Mouse (Mus musculus): ENCODE measurements around the gene Mpzl1. TPM values are rescaled to one million over a fixed set of nuclear protein-coding genes. Genes with fewer than 3 reads are reported as not detected.

Mpzl1 gene
- polyA plus RNA-seq, 1 experiment from 2014 or later: 138 TPM

DNA sequence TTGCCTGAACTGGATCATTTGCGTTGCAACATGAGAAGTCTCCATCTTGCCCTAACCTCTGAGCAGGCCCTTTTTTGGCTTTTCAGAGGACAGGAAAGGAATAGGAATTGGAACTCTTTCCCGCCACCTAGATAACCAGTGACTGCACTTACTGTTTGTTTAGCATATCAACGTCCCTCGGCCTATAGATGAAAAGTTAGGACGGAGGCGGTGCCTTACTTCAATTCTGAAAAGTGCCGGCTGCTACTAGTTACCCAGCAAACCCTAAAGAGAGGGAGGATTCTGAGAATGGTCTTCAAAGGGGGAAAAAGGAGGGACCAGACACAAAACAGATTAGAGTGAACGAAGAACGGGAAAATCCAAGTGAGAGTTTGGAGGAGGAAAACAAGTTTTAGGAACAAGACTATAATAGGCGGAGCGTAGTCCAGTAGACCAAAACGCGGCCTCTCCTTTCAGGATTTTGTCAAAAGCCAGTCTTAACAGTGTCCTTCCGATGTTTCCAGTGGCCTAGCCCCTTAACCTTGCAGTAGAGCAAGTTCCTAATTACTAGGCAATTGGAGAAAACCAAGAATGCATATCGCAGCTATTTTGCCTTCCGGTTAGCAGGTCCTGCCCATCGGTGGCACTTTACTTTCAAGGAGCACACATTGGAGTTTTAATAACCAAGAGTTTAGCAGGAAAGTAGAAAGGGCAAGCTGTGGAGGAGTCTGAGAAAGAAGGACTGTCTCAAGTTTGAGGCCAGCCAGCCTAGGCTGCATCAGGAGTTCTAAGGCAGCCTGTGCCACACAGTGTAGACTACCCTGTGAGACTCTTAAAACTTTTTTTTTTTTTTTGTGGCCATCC lies 938 bp upstream of the Mpzl1 start:
- H3K27me3 ChIP-seq: no peaks in the 10 kb centered on the region
- peak overlapping the region; percentile 91 for H3K4me3 ChIP-seq (replicated peaks)
- H3K36me3 ChIP-seq: no peaks in the 10 kb centered on the region
- ATAC-seq (ENCODE audit: insufficient number of reproducible peaks, low FRiP score, low TSS enrichment, low read depth): no peak
- H3K4me2 ChIP-seq (replicated peaks): peak overlapping the region; percentile 66
- H3K27ac ChIP-seq (replicated peaks): peak overlapping the region; percentile 98
- H3K9me3 ChIP-seq (replicated peaks): no peaks in the 10 kb centered on the region
- H3K4me1 ChIP-seq: peaks cover 28% of the 10 kb centered on the region
- 0 out of 2 replicates have a peak overlapping the region, but pooled peaks have one; percentile 83 for H3K9ac ChIP-seq
- WGBS: 24% methylated on average over 17 of the region's 17 CpGs

DNA sequence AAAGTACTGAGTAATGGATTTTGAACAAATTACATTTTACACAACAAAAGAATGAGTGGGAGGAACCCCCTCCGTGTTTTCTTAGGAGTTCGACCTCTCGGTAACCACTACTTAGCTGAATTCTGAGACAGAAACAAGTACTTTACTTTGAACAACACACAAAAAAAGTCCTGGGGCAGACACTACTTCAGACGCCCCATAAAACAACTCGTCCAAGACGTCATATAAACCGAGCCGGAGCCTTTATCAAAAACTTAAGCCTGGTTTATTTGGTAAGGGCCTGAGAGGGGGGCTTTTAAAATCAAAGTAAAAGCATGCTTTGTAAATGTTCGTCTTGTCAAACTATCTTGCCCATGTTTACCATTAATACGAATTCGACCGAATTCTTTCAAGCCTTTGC lies 993 bp downstream of the Mpzl1 start:
- Histone ChIP-seq H3K27ac (replicated peaks) (peak overlapping the region; percentile 98; the same call in 1 of the 2 replicates), H3K4me3 (replicated peaks) (peak overlapping the region; percentile 91), H3K9ac (peak overlapping the region; percentile 83), H3K4me1 (peaks cover 30% of the 10 kb centered on the region), H3K27me3 (no peaks in the 10 kb centered on the region), H3K9me3 (replicated peaks) (no peaks in the 10 kb centered on the region), H3K36me3 (no peaks in the 10 kb centered on the region), H3K4me2 (replicated peaks) (peak overlapping the region; percentile 66)
- no peak for ATAC-seq (ENCODE audit: insufficient number of reproducible peaks, low FRiP score, low TSS enrichment, low read depth)
- 2% methylated on average over 12 of the region's 12 CpGs for WGBS

DNA sequence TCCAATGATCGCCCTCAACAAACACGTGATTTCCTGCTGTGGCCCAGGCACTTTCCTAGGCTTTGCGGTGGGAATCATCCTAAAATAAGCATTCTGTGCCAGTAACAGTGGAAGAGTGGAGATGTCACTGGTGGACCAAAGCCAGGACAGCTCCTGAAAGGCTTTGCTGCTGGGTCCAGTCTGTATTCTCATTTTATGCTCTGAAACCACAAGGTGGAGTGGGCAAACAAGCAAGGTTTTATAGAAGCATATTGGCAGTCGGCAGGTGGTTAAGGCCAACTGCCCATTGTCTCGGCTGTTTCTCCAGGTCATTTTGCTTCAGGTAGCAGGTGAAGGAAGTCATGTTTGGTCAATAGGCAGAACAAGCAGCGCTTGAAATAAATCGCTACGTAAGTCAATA lies 3.2 kb downstream of the Mpzl1 start:
- ATAC-seq (ENCODE audit: insufficient number of reproducible peaks, low FRiP score, low TSS enrichment, low read depth): no peak
- 80% methylated on average over 8 of the region's 8 CpGs for WGBS
- no peak overlapping the region for H3K9ac ChIP-seq
- no peaks in the 10 kb centered on the region for H3K36me3 ChIP-seq
- H3K27ac ChIP-seq (replicated peaks): no peak overlapping the region; the same call in 1 of the 2 replicates
- H3K4me2 ChIP-seq (replicated peaks): no peak overlapping the region
- no peaks in the 10 kb centered on the region for H3K27me3 ChIP-seq
- no peaks in the 10 kb centered on the region for H3K9me3 ChIP-seq (replicated peaks)
- no peak overlapping the region for H3K4me3 ChIP-seq (replicated peaks)
- H3K4me1 ChIP-seq: peaks cover 30% of the 10 kb centered on the region

DNA sequence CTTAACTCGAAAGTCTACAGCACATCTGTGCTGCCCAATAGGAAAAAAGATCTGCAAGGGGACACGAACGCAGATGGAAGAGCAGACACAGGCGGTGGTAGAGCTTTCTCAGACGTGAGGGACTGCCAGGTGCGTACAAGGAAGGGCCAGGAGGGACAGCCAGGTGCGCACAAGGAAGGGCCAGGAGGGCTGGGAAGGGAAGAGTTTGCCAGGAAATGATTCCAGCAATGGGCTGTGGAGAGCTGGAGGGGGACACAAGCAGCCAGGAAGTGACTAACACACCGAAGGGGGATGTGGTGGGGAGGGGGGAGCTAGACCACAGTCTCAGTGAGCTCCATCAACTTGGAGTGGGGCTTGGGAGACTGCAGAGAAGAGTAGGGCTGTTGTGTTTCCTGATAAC lies 4.4 kb downstream of the Mpzl1 start:
- H3K4me1 ChIP-seq: peaks cover 20% of the 10 kb centered on the region
- H3K27me3 ChIP-seq: no peaks in the 10 kb centered on the region
- no peak overlapping the region for H3K4me3 ChIP-seq (replicated peaks)
- 38% methylated on average over 8 of the region's 8 CpGs for WGBS
- no peak overlapping the region for H3K9ac ChIP-seq
- no peak overlapping the region for H3K27ac ChIP-seq (replicated peaks)
- no peak overlapping the region for H3K4me2 ChIP-seq (replicated peaks)
- no peak for ATAC-seq (ENCODE audit: insufficient number of reproducible peaks, low FRiP score, low TSS enrichment, low read depth)
- H3K9me3 ChIP-seq (replicated peaks): no peaks in the 10 kb centered on the region
- H3K36me3 ChIP-seq: no peaks in the 10 kb centered on the region

DNA sequence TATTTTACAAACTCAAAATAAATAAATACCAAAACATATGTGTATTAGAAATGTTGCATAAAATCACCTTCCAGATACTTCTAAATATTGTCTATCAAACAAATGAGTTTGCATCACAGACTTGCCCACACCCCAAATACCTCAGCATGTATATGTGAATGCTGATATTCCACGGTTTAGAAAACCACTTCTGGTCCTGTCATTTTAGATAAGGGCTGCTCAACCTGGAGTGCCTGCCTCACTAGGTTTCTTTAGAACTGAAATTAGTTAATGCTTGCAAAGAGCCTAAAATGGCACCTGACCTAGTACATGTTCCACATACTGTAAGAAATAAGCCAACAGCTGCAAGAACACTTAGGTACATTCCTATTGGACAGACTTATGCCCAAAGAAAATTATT lies 5.7 kb downstream of the Mpzl1 start:
- Histone ChIP-seq H3K4me3 (replicated peaks) (no peak overlapping the region), H3K9me3 (replicated peaks) (no peaks in the 10 kb centered on the region), H3K27me3 (no peaks in the 10 kb centered on the region), H3K36me3 (no peaks in the 10 kb centered on the region), H3K4me1 (peaks cover 16% of the 10 kb centered on the region), H3K9ac (no peak overlapping the region), H3K4me2 (replicated peaks) (no peak overlapping the region), H3K27ac (replicated peaks) (no peak overlapping the region)
- no peak for ATAC-seq (ENCODE audit: insufficient number of reproducible peaks, low FRiP score, low TSS enrichment, low read depth)
- 84% methylated on average over 1 of the region's 1 CpGs for WGBS

DNA sequence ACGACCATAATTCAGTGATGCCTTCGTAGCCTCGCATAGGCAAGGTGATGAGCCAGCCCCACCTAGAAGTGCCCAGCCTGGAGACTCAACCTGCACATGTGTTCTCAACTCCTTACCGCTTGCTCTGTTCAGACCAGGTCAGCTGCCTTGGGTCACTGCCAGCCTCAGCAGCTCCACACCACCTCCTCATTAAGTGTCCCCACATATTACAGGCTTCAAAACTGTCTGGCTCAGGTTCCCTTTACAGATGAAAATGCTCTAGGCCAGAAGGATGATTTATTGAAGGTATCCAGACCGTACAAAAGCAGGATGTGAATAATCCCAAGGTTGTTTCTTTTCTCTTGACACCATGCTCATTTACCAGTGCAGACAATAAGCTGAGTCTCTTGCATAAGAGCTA lies 8.4 kb downstream of the Mpzl1 start:
- Histone ChIP-seq H3K4me2 (replicated peaks) (no peak overlapping the region), H3K4me3 (replicated peaks) (no peak overlapping the region), H3K36me3 (peaks cover 4% of the 10 kb centered on the region), H3K27ac (replicated peaks) (no peak overlapping the region), H3K9me3 (replicated peaks) (no peaks in the 10 kb centered on the region), H3K4me1 (peaks cover 7% of the 10 kb centered on the region), H3K27me3 (no peaks in the 10 kb centered on the region), H3K9ac (no peak overlapping the region)
- ATAC-seq (ENCODE audit: insufficient number of reproducible peaks, low FRiP score, low TSS enrichment, low read depth): no peak
- 80% methylated on average over 5 of the region's 5 CpGs for WGBS

DNA sequence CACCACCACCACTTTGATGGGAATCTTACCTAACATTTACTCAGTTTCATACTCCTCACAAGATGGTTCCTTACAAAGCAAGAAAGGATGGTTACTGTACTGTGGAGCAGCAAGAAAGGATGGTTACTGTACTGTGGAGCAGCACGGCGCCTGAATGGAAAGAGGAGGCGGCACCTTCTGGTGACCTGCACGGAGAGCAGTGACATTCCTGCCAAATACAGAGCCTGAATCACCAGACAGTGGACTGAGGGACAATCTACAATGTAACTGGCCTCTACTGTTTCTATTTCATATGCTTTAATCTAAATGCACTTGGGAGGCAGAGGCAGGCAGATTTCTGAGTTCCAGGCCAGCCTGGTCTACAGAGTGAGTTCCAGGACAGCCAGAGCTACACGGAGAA lies 9.3 kb downstream of the Mpzl1 start:
- H3K27me3 ChIP-seq: no peaks in the 10 kb centered on the region
- no peak overlapping the region for H3K27ac ChIP-seq (replicated peaks)
- ATAC-seq (ENCODE audit: insufficient number of reproducible peaks, low FRiP score, low TSS enrichment, low read depth): no peak
- WGBS: 87% methylated on average over 5 of the region's 5 CpGs
- peaks cover 4% of the 10 kb centered on the region for H3K36me3 ChIP-seq
- no peaks in the 10 kb centered on the region for H3K9me3 ChIP-seq (replicated peaks)
- H3K4me1 ChIP-seq: peaks cover 3% of the 10 kb centered on the region
- no peak overlapping the region for H3K4me3 ChIP-seq (replicated peaks)
- H3K4me2 ChIP-seq (replicated peaks): no peak overlapping the region
- no peak overlapping the region for H3K9ac ChIP-seq

DNA sequence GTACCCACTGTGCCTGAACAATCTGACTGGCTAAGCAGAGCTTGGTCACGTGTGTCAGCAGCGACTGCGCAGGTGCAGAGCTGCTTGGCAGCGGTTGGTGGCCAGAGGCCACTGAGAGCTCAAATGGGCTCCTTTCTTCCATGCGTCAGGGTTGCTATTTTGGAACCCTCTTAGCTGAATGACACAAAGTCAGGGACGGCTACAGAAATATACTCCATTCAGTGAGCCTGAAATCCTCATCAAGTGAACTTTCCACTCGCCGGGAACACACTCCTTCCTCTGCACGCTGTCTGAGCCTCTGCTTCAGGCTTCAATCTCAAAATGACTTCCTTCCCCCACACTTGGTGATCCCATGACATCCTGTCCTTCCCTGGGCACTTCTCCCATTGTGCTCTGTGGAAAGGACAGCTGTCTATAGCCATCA lies 16.1 kb downstream of the Mpzl1 start:
- ATAC-seq (ENCODE audit: insufficient number of reproducible peaks, low FRiP score, low TSS enrichment, low read depth): no peak
- Histone ChIP-seq H3K27ac (replicated peaks) (peak overlapping the region; percentile 6; the same call in 1 of the 2 replicates), H3K9me3 (replicated peaks) (no peaks in the 10 kb centered on the region), H3K4me2 (replicated peaks) (no peak overlapping the region), H3K27me3 (no peaks in the 10 kb centered on the region), H3K4me3 (replicated peaks) (no peak overlapping the region), H3K4me1 (peaks cover 10% of the 10 kb centered on the region), H3K36me3 (peaks cover 14% of the 10 kb centered on the region), H3K9ac (no peak overlapping the region)
- 58% methylated on average over 9 of the region's 9 CpGs for WGBS

DNA sequence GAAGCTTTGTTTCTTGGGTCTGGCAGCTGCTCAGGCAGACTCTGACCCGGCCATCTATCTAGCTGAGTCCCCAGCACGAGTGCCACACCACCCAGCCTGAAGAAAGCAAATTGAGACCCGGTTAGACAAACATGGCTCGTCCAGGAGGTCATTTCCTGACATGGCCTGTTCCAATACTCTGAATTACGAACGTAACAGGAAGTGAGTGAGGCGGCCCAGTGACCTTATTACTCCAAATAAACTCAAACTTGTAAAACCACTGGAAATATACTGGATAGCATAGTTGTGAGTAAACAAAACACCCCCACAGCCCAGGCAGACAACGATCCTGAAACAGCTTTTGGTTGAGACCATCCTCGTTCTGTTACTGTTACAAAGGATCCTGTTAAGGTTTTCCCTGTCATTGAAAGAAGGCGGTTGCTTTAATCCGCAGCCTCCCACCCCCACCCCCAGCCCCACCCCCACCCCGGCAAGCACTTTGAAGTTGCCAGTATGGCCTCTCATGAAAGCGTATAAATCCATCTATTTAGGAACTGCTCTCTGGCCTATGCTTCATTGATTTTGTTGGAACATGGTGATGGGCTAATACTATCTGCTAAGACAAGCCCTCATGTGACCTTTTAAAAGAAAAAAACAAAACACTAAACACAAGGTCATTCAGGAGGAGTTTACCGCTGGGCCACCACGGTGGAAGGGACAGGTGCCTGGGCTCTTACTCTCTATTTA lies 17.0 kb downstream of the Mpzl1 start:
- H3K36me3 ChIP-seq: peaks cover 10% of the 10 kb centered on the region
- no peak overlapping the region for H3K9ac ChIP-seq
- no peak overlapping the region for H3K4me2 ChIP-seq (replicated peaks)
- peaks cover 10% of the 10 kb centered on the region for H3K4me1 ChIP-seq
- WGBS: 29% methylated on average over 15 of the region's 15 CpGs
- no peak overlapping the region for H3K4me3 ChIP-seq (replicated peaks)
- H3K27ac ChIP-seq (replicated peaks): peak overlapping the region; percentile 6; the same call in 1 of the 2 replicates
- no peaks in the 10 kb centered on the region for H3K27me3 ChIP-seq
- ATAC-seq (ENCODE audit: insufficient number of reproducible peaks, low FRiP score, low TSS enrichment, low read depth): no peak
- H3K9me3 ChIP-seq (replicated peaks): no peaks in the 10 kb centered on the region

DNA sequence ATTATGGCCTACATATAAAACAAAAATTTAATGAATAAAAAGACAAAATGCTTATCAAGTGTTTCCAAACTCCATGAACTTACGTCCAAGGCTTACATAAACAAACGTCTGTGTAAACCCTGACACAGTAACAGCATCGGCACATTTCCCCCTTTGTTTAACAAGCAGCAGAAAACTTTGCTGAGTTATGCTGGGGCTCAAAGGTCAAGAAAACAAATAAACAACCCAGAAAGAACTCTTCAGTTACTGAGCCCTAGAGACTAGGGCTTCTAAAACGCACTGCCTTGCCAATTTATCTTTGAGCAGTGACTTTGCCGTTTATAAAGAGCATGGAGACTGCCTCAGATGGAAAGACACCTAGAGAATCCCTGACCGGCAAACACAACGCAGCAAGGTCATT lies 17.7 kb downstream of the Mpzl1 start:
- no peak overlapping the region for H3K9ac ChIP-seq
- ATAC-seq (ENCODE audit: insufficient number of reproducible peaks, low FRiP score, low TSS enrichment, low read depth): no peak
- no peaks in the 10 kb centered on the region for H3K27me3 ChIP-seq
- WGBS: 38% methylated on average over 7 of the region's 7 CpGs
- no peak overlapping the region for H3K4me2 ChIP-seq (replicated peaks)
- peaks cover 10% of the 10 kb centered on the region for H3K4me1 ChIP-seq
- peaks cover 10% of the 10 kb centered on the region for H3K36me3 ChIP-seq
- no peak overlapping the region for H3K4me3 ChIP-seq (replicated peaks)
- H3K9me3 ChIP-seq (replicated peaks): no peaks in the 10 kb centered on the region
- H3K27ac ChIP-seq (replicated peaks): no peak overlapping the region; the same call in 1 of the 2 replicates

DNA sequence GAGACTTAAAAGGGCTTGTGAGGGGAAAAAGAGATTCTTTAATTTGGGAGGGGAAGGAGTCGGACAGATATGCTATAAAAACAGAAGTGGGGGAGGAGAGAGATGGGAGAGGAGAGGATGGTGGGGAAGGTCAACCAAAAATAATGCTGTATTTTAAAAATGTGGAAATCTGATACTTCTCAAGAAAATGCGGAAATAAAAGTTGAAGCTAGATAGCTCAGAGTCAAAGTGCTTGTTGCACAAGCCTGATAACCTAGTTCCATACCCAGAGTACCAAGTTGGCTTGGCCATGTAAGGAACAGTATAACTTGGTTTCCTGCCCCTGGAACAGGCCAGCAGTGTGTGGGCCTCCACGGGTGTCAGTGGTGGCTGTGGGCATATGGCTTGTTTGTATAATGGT lies 19.5 kb downstream of the Mpzl1 start:
- Histone ChIP-seq H3K36me3 (peaks cover 10% of the 10 kb centered on the region), H3K27ac (replicated peaks) (no peak overlapping the region), H3K9ac (no peak overlapping the region), H3K9me3 (replicated peaks) (no peaks in the 10 kb centered on the region), H3K4me3 (replicated peaks) (no peak overlapping the region), H3K4me1 (peaks cover 21% of the 10 kb centered on the region), H3K27me3 (no peaks in the 10 kb centered on the region), H3K4me2 (replicated peaks) (no peak overlapping the region)
- 90% methylated on average over 3 of the region's 3 CpGs for WGBS
- ATAC-seq (ENCODE audit: insufficient number of reproducible peaks, low FRiP score, low TSS enrichment, low read depth): no peak

Data from embryonic facial prominence, embryonic 15.5 days (tissue).